Mouse (Mus musculus): Measurements from ENCODE around the gene Arhgef25. TPM values are rescaled to one million over a fixed set of nuclear protein-coding genes. Genes with fewer than 3 reads are reported as not detected.
"Not testable (repeated sequence)": the region's sequence is repeated elsewhere in the genome, so short reads cannot be mapped to it uniquely, and the experiment has no call there.

Arhgef25 gene
- polyA plus RNA-seq, 1 experiment from 2014 or later = 25.5 TPM

- not testable (repeated sequence) for H3K27ac ChIP-seq; H3K27me3 ChIP-seq (ENCODE audit: control insufficient read depth, insufficient read depth, low read length); H3K9me3 ChIP-seq (ENCODE audit: control insufficient read depth, low read length); H3K9ac ChIP-seq; DNase-seq (ENCODE audit: low spot score); H3K4me3 ChIP-seq (replicated peaks; ENCODE audit: low read length); H3K4me2 ChIP-seq (replicated peaks); ATAC-seq (ENCODE audit: low FRiP score); H3K4me1 ChIP-seq (replicated peaks; ENCODE audit: control insufficient read depth, insufficient read depth, low read length); H3K36me3 ChIP-seq (replicated peaks; ENCODE audit: control insufficient read depth, insufficient read depth)
- WGBS = 88% methylated on average over 3 of the region's 3 CpGs
Measured at GRCm38 (mm10) chr10:127134394-127135035, 55.4 kb downstream of the Arhgef25 start.

Other genes starting within 250 kb of the Arhgef25 start
- 22.9 and 25.0 TPM in 2 replicates for gene Ctdsp2, start 211.4 kb downstream of the Arhgef25 start, polyA plus RNA-seq (2014; fragmentation: Nextera tagmentation; extraction: Ambion mirVana)
- 0.60 and 2.5 TPM in 2 replicates for gene Avil, start 189.4 kb downstream of the Arhgef25 start, polyA plus RNA-seq (2014; fragmentation: Nextera tagmentation; extraction: Ambion mirVana)
- gene Tsfm, start 159.2 kb downstream of the Arhgef25 start, polyA plus RNA-seq (2014; fragmentation: Nextera tagmentation; extraction: Ambion mirVana) = 59.1 and 65.0 TPM in 2 replicates
- 19.5 and 22.1 TPM in 2 replicates for gene Mettl1, start 148.7 kb downstream of the Arhgef25 start, polyA plus RNA-seq (2014; fragmentation: Nextera tagmentation; extraction: Ambion mirVana)
- gene Eef1akmt3, start 148.6 kb downstream of the Arhgef25 start, polyA plus RNA-seq (2014; fragmentation: Nextera tagmentation; extraction: Ambion mirVana) = 0.13 and 0.25 TPM in 2 replicates
- 0.08 TPM in 1 of 2 replicates, not detected in the other for gene Cyp27b1, start 141.8 kb downstream of the Arhgef25 start, polyA plus RNA-seq (2014; fragmentation: Nextera tagmentation; extraction: Ambion mirVana)
- gene March9, start 129.9 kb downstream of the Arhgef25 start, polyA plus RNA-seq (2014; fragmentation: Nextera tagmentation; extraction: Ambion mirVana) = 12.0 and 12.9 TPM in 2 replicates
- gene Cdk4, start 126.5 kb downstream of the Arhgef25 start, polyA plus RNA-seq (2014; fragmentation: Nextera tagmentation; extraction: Ambion mirVana) = 764 and 784 TPM in 2 replicates
- 54.4 and 83.3 TPM in 2 replicates for gene Tspan31, start 119.8 kb downstream of the Arhgef25 start, polyA plus RNA-seq (2014; fragmentation: Nextera tagmentation; extraction: Ambion mirVana)
- gene Agap2, start 114.8 kb downstream of the Arhgef25 start, polyA plus RNA-seq (2014; fragmentation: Nextera tagmentation; extraction: Ambion mirVana) = 6.7 and 8.2 TPM in 2 replicates
- 78.1 and 83.0 TPM in 2 replicates for gene Os9, start 69.0 kb downstream of the Arhgef25 start, polyA plus RNA-seq (2014; fragmentation: Nextera tagmentation; extraction: Ambion mirVana)
- 73.7 and 79.1 TPM in 2 replicates for gene B4galnt1, start 24.9 kb downstream of the Arhgef25 start, polyA plus RNA-seq (2014; fragmentation: Nextera tagmentation; extraction: Ambion mirVana)
- gene Slc26a10, start 9.4 kb downstream of the Arhgef25 start, polyA plus RNA-seq (2014; fragmentation: Nextera tagmentation; extraction: Ambion mirVana) = 0.94 and 0.99 TPM in 2 replicates
- 223 and 231 TPM in 2 replicates for gene Dtx3, start 5.6 kb upstream of the Arhgef25 start, polyA plus RNA-seq (2014; fragmentation: Nextera tagmentation; extraction: Ambion mirVana)
- gene Pip4k2c, start 21.5 kb upstream of the Arhgef25 start, polyA plus RNA-seq (2014; fragmentation: Nextera tagmentation; extraction: Ambion mirVana) = 16.8 and 17.1 TPM in 2 replicates
- gene Kif5a, start 73.3 kb upstream of the Arhgef25 start, polyA plus RNA-seq (2014; fragmentation: Nextera tagmentation; extraction: Ambion mirVana) = 118 and 129 TPM in 2 replicates
- gene Dctn2, start 76.3 kb upstream of the Arhgef25 start, polyA plus RNA-seq (2014; fragmentation: Nextera tagmentation; extraction: Ambion mirVana) = 281 and 296 TPM in 2 replicates
- 16.2 and 20.0 TPM in 2 replicates for gene Mbd6, start 98.9 kb upstream of the Arhgef25 start, polyA plus RNA-seq (2014; fragmentation: Nextera tagmentation; extraction: Ambion mirVana)
- gene Mars, start 121.7 kb upstream of the Arhgef25 start, polyA plus RNA-seq (2014; fragmentation: Nextera tagmentation; extraction: Ambion mirVana) = 113 and 124 TPM in 2 replicates
- 0.88 and 1.1 TPM in 2 replicates for gene Arhgap9, start 131.9 kb upstream of the Arhgef25 start, polyA plus RNA-seq (2014; fragmentation: Nextera tagmentation; extraction: Ambion mirVana)
- 1.3 and 1.6 TPM in 2 replicates for gene Gli1, start 151.9 kb upstream of the Arhgef25 start, polyA plus RNA-seq (2014; fragmentation: Nextera tagmentation; extraction: Ambion mirVana)
- 0.04 TPM in 1 of 2 replicates, not detected in the other for gene Inhbe, start 164.3 kb upstream of the Arhgef25 start, polyA plus RNA-seq (2014; fragmentation: Nextera tagmentation; extraction: Ambion mirVana)
- gene Inhbc, start 180.3 kb upstream of the Arhgef25 start, polyA plus RNA-seq (2014; fragmentation: Nextera tagmentation; extraction: Ambion mirVana) = not detected in 2 replicates
- gene R3hdm2, start 190.2 kb upstream of the Arhgef25 start, polyA plus RNA-seq (2014; fragmentation: Nextera tagmentation; extraction: Ambion mirVana) = 32.3 and 37.8 TPM in 2 replicates

Measured in hindbrain, embryonic 14.5 days (tissue).